Mouse (Mus musculus) MEL (cell line): Measurements from ENCODE around the gene Pnpla1. TPM values are rescaled to one million over a fixed set of nuclear protein-coding genes. Genes with fewer than 3 reads are reported as not detected.
A peak's percentile ranks its signal among the peaks of the same experiment; 100 is the strongest.

Source experiments
- DNase-seq: peaks from one replicate; pipeline ENCODE4 v3.0.0; 2011; ENCODE audit warnings: low read depth, low spot score
- H3K27ac ChIP-seq: 2 replicates; pipeline ENCODE4 v1.5.1; 2012; ENCODE audit warnings: low read depth, mild to moderate bottlenecking, control low read depth, low read length, moderate library complexity; ENCODE audit not compliant: control insufficient read depth
- H3K27me3 ChIP-seq, 2 experiments: fragments of 150-350 bp in 1 of 2; sonication (generic) in 1 of 2; 2 replicates each; pipeline ENCODE4 v1.6.1; 2012; ENCODE audit warnings: low read length in 2 of 2, mild to moderate bottlenecking in 2 of 2, improper control_type of control experiment in 1 of 2, moderate library complexity in 1 of 2; ENCODE audit not compliant: insufficient read depth in 2 of 2, control insufficient read depth in 1 of 2
- H3K36me3 ChIP-seq, 2 experiments: 2 replicates each; pipeline ENCODE4 v1.6.1; 2012 to 2014; ENCODE audit warnings: low read length in 2 of 2, improper control_type of control experiment in 1 of 2, inconsistent platforms in 1 of 2, mild to moderate bottlenecking in 1 of 2; ENCODE audit not compliant: insufficient read depth in 2 of 2, control insufficient read depth in 1 of 2
- H3K4me1 ChIP-seq, 2 experiments: fragments of 150-350 bp in 1 of 2; sonication (generic) in 1 of 2; 2 replicates each; pipeline ENCODE4 v1.6.1; 2012; ENCODE audit warnings: low read length in 2 of 2, improper control_type of control experiment in 1 of 2, mild to moderate bottlenecking in 1 of 2; ENCODE audit not compliant: insufficient read depth in 2 of 2, control insufficient read depth in 1 of 2
- H3K4me3 ChIP-seq, 2 experiments: fragments of 150-350 bp in 1 of 2; sonication (generic) in 1 of 2; 2 replicates each; pipeline ENCODE4 v1.5.1; 2012; ENCODE audit warnings: low read depth in 2 of 2, low read length in 2 of 2, mild to moderate bottlenecking in 2 of 2, moderate library complexity in 2 of 2, control low read depth in 1 of 2, improper control_type of control experiment in 1 of 2; ENCODE audit not compliant: control insufficient read depth in 1 of 2, insufficient read depth in 1 of 2
- H3K79me2 ChIP-seq: 2 replicates; pipeline ENCODE4 v1.6.1; 2012; ENCODE audit warnings: mild to moderate bottlenecking, low read length, moderate library complexity; ENCODE audit not compliant: control insufficient read depth, poor library complexity, insufficient read depth
- H3K9ac ChIP-seq: 2 replicates; pipeline ENCODE4 v1.6.1; 2012; ENCODE audit warnings: low read depth, mild to moderate bottlenecking, control low read depth, low read length, moderate library complexity; ENCODE audit not compliant: control insufficient read depth, poor library complexity, severe bottlenecking
- H3K9me3 ChIP-seq: fragments of 150-350 bp; sonication (generic); replicated peaks from 2 replicates; pipeline ENCODE4 v1.6.1; 2012; ENCODE audit warnings: mild to moderate bottlenecking, low read length, improper control_type of control experiment, moderate library complexity; ENCODE audit not compliant: insufficient read depth
- BHLHE40 ChIP-seq: IDR thresholded peaks from 2 replicates; pipeline ENCODE4 v1.6.1; 2012; ENCODE audit warnings: low read depth, mild to moderate bottlenecking, inconsistent platforms, low read length, improper control_type of control experiment, borderline replicate concordance
- CHD1 ChIP-seq: IDR thresholded peaks from 2 replicates; pipeline ENCODE4 v1.6.1; 2012; ENCODE audit warnings: low read depth, mild to moderate bottlenecking, inconsistent platforms, low read length, improper control_type of control experiment
- CHD2 ChIP-seq: IDR thresholded peaks from 2 replicates; pipeline ENCODE4 v1.6.1; 2011; ENCODE audit warnings: low read length, improper control_type of control experiment
- CTCF ChIP-seq, 3 experiments: IDR thresholded peaks in 2 of 3; conservative IDR thresholded peaks in 1 of 3; 2 replicates each; pipeline ENCODE4 v1.5.1; 2011 to 2012; ENCODE audit warnings: low read length in 3 of 3, low read depth in 2 of 3, mild to moderate bottlenecking in 2 of 3, improper control_type of control experiment in 1 of 3, inconsistent platforms in 1 of 3, mixed read lengths in 1 of 3, moderate library complexity in 1 of 3; ENCODE audit not compliant: control insufficient read depth in 1 of 3, insufficient read depth in 1 of 3, poor library complexity in 1 of 3, severe bottlenecking in 1 of 3
- E2F4 ChIP-seq: IDR thresholded peaks from 2 replicates; pipeline ENCODE4 v1.6.1; 2011; ENCODE audit warnings: low read depth, low read length, improper control_type of control experiment, borderline replicate concordance
- ELF1 ChIP-seq: IDR thresholded peaks from 2 replicates; pipeline ENCODE4 v1.6.1; 2014; ENCODE audit warnings: low read depth, mild to moderate bottlenecking, inconsistent platforms, low read length, improper control_type of control experiment, moderate library complexity
- ETS1 ChIP-seq: IDR thresholded peaks from 2 replicates; pipeline ENCODE4 v1.6.1; 2012; ENCODE audit warnings: low read depth, mild to moderate bottlenecking, inconsistent platforms, low read length, improper control_type of control experiment, moderate library complexity
- KAT2A ChIP-seq: conservative IDR thresholded peaks from 2 replicates; pipeline ENCODE4 v1.6.1; 2012; ENCODE audit warnings: low read depth, low read length, improper control_type of control experiment, inconsistent platforms
- MAFK ChIP-seq: IDR thresholded peaks from 2 replicates; pipeline ENCODE4 v1.6.1; 2011; ENCODE audit warnings: low read depth, mild to moderate bottlenecking, low read length, improper control_type of control experiment, borderline replicate concordance
- MAZ ChIP-seq: IDR thresholded peaks from 2 replicates; pipeline ENCODE4 v1.6.1; 2012; ENCODE audit warnings: low read depth, mild to moderate bottlenecking, inconsistent platforms, low read length, improper control_type of control experiment
- MYB ChIP-seq: IDR thresholded peaks from 2 replicates; pipeline ENCODE4 v1.6.1; 2011; ENCODE audit warnings: mild to moderate bottlenecking, low read depth, low read length, improper control_type of control experiment
- POLR2AphosphoS2 ChIP-seq: IDR thresholded peaks from 2 replicates; pipeline ENCODE4 v1.6.1; 2011; ENCODE audit warnings: low read length, improper control_type of control experiment
- POLR2AphosphoS5 ChIP-seq: IDR thresholded peaks from 2 replicates; pipeline ENCODE4 v1.6.1; 2012; ENCODE audit warnings: low read depth, borderline replicate concordance, mild to moderate bottlenecking, inconsistent platforms, low read length, moderate library complexity, mixed read lengths
- RAD21 ChIP-seq: IDR thresholded peaks from 2 replicates; pipeline ENCODE4 v1.6.1; 2011; ENCODE audit warnings: mild to moderate bottlenecking, low read depth, low read length, improper control_type of control experiment
- RCOR1 ChIP-seq: IDR thresholded peaks from 2 replicates; pipeline ENCODE4 v1.6.1; 2012; ENCODE audit warnings: low read depth, mild to moderate bottlenecking, inconsistent platforms, low read length, improper control_type of control experiment
- SIN3A ChIP-seq: IDR thresholded peaks from 2 replicates; pipeline ENCODE4 v1.6.1; 2012; ENCODE audit warnings: low read length, improper control_type of control experiment, inconsistent platforms
- SMC3 ChIP-seq: IDR thresholded peaks from 2 replicates; pipeline ENCODE4 v1.6.1; 2011; ENCODE audit warnings: low read depth, low read length, improper control_type of control experiment
- TAL1 ChIP-seq: IDR thresholded peaks from 2 replicates; pipeline ENCODE4 v1.6.1; 2012; ENCODE audit warnings: mild to moderate bottlenecking, inconsistent platforms, low read length, moderate library complexity, mixed read lengths
- TBP ChIP-seq: IDR thresholded peaks from 2 replicates; pipeline ENCODE4 v1.8.0; 2011; ENCODE audit warnings: low read depth, low read length, improper control_type of control experiment
- USF1 ChIP-seq: IDR thresholded peaks from 2 replicates; pipeline ENCODE4 v1.6.1; 2014; ENCODE audit warnings: low read depth, mild to moderate bottlenecking, inconsistent platforms, low read length, improper control_type of control experiment, moderate library complexity
- USF2 ChIP-seq, 2 experiments: IDR thresholded peaks; 2 replicates each; pipeline ENCODE4 v1.6.1; 2011 to 2012; ENCODE audit warnings: improper control_type of control experiment in 2 of 2, low read length in 2 of 2, borderline replicate concordance in 1 of 2, inconsistent platforms in 1 of 2, low read depth in 1 of 2, mild to moderate bottlenecking in 1 of 2; ENCODE audit not compliant: insufficient read depth in 1 of 2
- ZC3H11A ChIP-seq: IDR thresholded peaks from 2 replicates; pipeline ENCODE4 v1.6.1; 2012; ENCODE audit warnings: low read depth, mild to moderate bottlenecking, inconsistent platforms, low read length, improper control_type of control experiment
- ZKSCAN1 ChIP-seq: IDR thresholded peaks from 2 replicates; pipeline ENCODE4 v1.6.1; 2012; ENCODE audit warnings: low read depth, mild to moderate bottlenecking, inconsistent platforms, low read length, improper control_type of control experiment, moderate library complexity
- ZMIZ1 ChIP-seq: IDR thresholded peaks from 2 replicates; pipeline ENCODE4 v1.6.1; 2012; ENCODE audit warnings: low read depth, mild to moderate bottlenecking, inconsistent platforms, low read length, improper control_type of control experiment, moderate library complexity
- polyA plus RNA-seq, 2 experiments: library from polyadenylated mRNA; stranded (reverse) in 1 of 2; unstranded in 1 of 2; fragments of >175 nt in 1 of 2; fragments of >200 nt in 1 of 2; gene quantifications; 2 replicates each; pipeline versions ENCODE4 v1.2.1 to v1.2.4; 2012; ENCODE audit warnings: low replicate concordance in 2 of 2, low read depth in 1 of 2; ENCODE audit not compliant: insufficient read length in 2 of 2, insufficient read depth in 1 of 2, missing spikeins in 1 of 2
- total RNA-seq: library from RNA; depleted of rRNA; stranded (reverse); fragments of 300-350 nt; gene quantifications from 2 replicates; pipeline ENCODE4 v1.2.3, GENCODE M21; 2012

Pnpla1 gene
- total and polyA plus RNA-seq, 3 experiments, result 0.08 to 0.38 TPM; not detected in 1

DNA sequence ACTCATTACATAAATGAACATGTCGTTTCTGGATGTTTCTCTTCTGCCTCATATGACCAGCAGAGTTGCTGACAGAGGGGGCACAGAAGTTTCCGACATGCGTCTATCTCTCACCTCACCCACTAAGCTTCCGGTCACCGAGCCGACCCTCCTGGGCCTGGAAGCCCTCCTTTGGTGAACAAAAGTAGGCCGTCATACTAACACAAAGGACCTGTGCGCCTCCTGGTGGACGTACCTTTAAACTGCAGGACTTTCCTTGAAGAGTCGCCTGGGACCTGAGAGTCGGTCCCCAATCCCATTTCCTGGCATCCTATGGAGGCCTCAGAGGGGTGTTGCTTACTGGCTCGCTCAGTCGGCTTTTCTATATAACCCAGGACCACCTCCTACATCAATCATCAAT, 68.2 kb downstream of the Pnpla1 start:
- TF ChIP-seq TBP (0 out of 2 replicates have a peak, but pooled peaks have one; percentile 30), CHD1 (no peak), SMC3 (peak; percentile 89), E2F4 (no peak), MYB (no peak), CHD2 (no peak), POLR2AphosphoS2 (no peak), SIN3A (0 out of 2 replicates have a peak, but pooled peaks have one; percentile 32), ELF1 (no peak), RCOR1 (no peak), USF2 (IDR thresholded peaks at IDR 0.05; ENCODE audit: borderline replicate concordance in 1 of 2, insufficient read depth in 1 of 2, low read depth in 1 of 2, low read length in 2 of 2) (no peak), ZMIZ1 (no peak), RAD21 (peak; percentile 78), MAZ (no peak), BHLHE40 (no peak; the same call in 1 of the 2 replicates), POLR2AphosphoS5 (no peak), CTCF (IDR thresholded peaks at IDR 0.05 in 2 of 3, conservative IDR thresholded peaks at IDR 0.05 in 1 of 3; ENCODE audit: control insufficient read depth in 1 of 3, insufficient read depth in 1 of 3, low read depth in 2 of 3, low read length in 3 of 3, poor library complexity in 1 of 3, severe bottlenecking in 1 of 3) (peak; percentile 80 to 93 (median 86)), ZC3H11A (peak; percentile 72), MAFK (no peak), ZKSCAN1 (no peak), TAL1 (no peak), KAT2A (no peak), USF1 (no peak), ETS1 (no peak)
- TF ChIP-seq, all 39 proteins: peak for 6
- Histone ChIP-seq H3K9ac (no peak overlapping the region), H3K9me3 (no peaks in the 10 kb centered on the region), H3K4me3 (no peak overlapping the region), H3K4me1 (peaks cover 0 to 20% of the 10 kb centered on the region in 2 experiments; a peak in 3 of 4 replicates), H3K36me3 (peaks cover 0 to 10% of the 10 kb centered on the region in 2 experiments; a peak in 2 of 4 replicates), H3K27me3 (no peaks in the 10 kb centered on the region), H3K27ac (no peak overlapping the region), H3K79me2 (no peaks in the 10 kb centered on the region; the same call in 1 of the 2 replicates)
- peak; percentile 82 for DNase-seq
